Mouse (Mus musculus) layer of hippocampus, adult 8-10 months (tissue): ENCODE data around the gene Aplnr. TPM values are rescaled to one million over a fixed set of nuclear protein-coding genes. Genes with fewer than 3 reads are reported as not detected.

ENCODE experiments used
- DNase-seq, 2 experiments: peaks; one replicate each; pipeline ENCODE4 v3.0.0; 2022; ENCODE audit warnings: low spot score in 2 of 2
- total RNA-seq, 4 experiments: library from RNA; stranded (reverse); gene quantifications; 2 replicates each; pipeline ENCODE4 v1.2.4; 2022

Gene Aplnr
- 1 to 10 TPM in 1 of 4 experiments, under 1 TPM in 3; 0.13 to 1.4 (median 0.59) TPM for total RNA-seq

GRCm38 (mm10) chr2:85136089-85136488 is at the start of gene Aplnr:
TSS of gene Aplnr (plus strand) at chr2:85136225.
- DNase-seq, result no peak

GRCm38 (mm10) chr2:85088716-85089646 is 47.0 kb upstream of the Aplnr start:
- no peak for DNase-seq

GRCm38 (mm10) chr2:85091325-85091724 is 44.7 kb upstream of the Aplnr start:
- no peak for DNase-seq

- no peak for DNase-seq
These were observed 42.6 kb upstream of the Aplnr start for GRCm38 (mm10) chr2:85093376-85093775.

GRCm38 (mm10) chr2:85095906-85096305 is 40.1 kb upstream of the Aplnr start:
- no peak for DNase-seq

- no peak for DNase-seq
These were observed 38.0 kb upstream of the Aplnr start for GRCm38 (mm10) chr2:85098014-85098413.

GRCm38 (mm10) chr2:85098824-85099511 is 37.1 kb upstream of the Aplnr start:
- DNase-seq, result no peak

- no peak for DNase-seq
These were observed 32.8 kb upstream of the Aplnr start for GRCm38 (mm10) chr2:85103201-85103600.

GRCm38 (mm10) chr2:85105426-85106013 is 30.5 kb upstream of the Aplnr start:
- no peak for DNase-seq

- DNase-seq, result no peak
These were observed 29.8 kb upstream of the Aplnr start for GRCm38 (mm10) chr2:85106068-85106790.

GRCm38 (mm10) chr2:85106941-85107340 is 29.1 kb upstream of the Aplnr start:
- no peak for DNase-seq

- DNase-seq, result peak; percentile 18 to 48
These were observed 25.6 kb upstream of the Aplnr start for GRCm38 (mm10) chr2:85110288-85110875.

GRCm38 (mm10) chr2:85123187-85123868 is 12.7 kb upstream of the Aplnr start:
- peak in 1 of 2 experiments; percentile 32 for DNase-seq

- DNase-seq, result peak; percentile 63 to 83
These were observed 12.0 kb upstream of the Aplnr start for GRCm38 (mm10) chr2:85123869-85124535.

- DNase-seq, result no peak
These were observed 6.5 kb upstream of the Aplnr start for GRCm38 (mm10) chr2:85129496-85129971.

- DNase-seq, result no peak
These were observed 4.8 kb upstream of the Aplnr start for GRCm38 (mm10) chr2:85131226-85131625.

- DNase-seq, result no peak
These were observed 4.3 kb upstream of the Aplnr start for GRCm38 (mm10) chr2:85131724-85132123.

GRCm38 (mm10) chr2:85132204-85132603 is 3.8 kb upstream of the Aplnr start:
- DNase-seq, result no peak

GRCm38 (mm10) chr2:85135099-85135498 is 926 bp upstream of the Aplnr start:
- DNase-seq, result no peak
